Mouse (Mus musculus) megakaryocyte, embryonic 14.5 days (primary cell): ENCODE results near the gene Wdr72. TPM values are rescaled to one million over a fixed set of nuclear protein-coding genes. Genes with fewer than 3 reads are reported as not detected.

Source experiments
- H3K27me3 ChIP-seq: replicated peaks from 2 replicates; pipeline ENCODE3; 2012; ENCODE audit warnings: inconsistent platforms
- H3K36me3 ChIP-seq: replicated peaks from 2 replicates; pipeline ENCODE3; 2012; ENCODE audit warnings: low read length, inconsistent platforms, mixed read lengths
- H3K4me1 ChIP-seq: 2 replicates; pipeline ENCODE4 v1.6.1; 2012; ENCODE audit warnings: inconsistent platforms
- H3K4me3 ChIP-seq: replicated peaks from 2 replicates; pipeline ENCODE3; 2012; ENCODE audit warnings: moderate library complexity, mild to moderate bottlenecking, inconsistent platforms
- H3K9me3 ChIP-seq: 2 replicates; pipeline ENCODE4 v1.6.1; 2012; ENCODE audit warnings: inconsistent platforms
- FLI1 ChIP-seq: IDR thresholded peaks from 2 replicates; pipeline ENCODE4 v1.6.1; 2012; ENCODE audit warnings: low read length, inconsistent platforms, mixed read lengths
- GATA1 ChIP-seq: IDR thresholded peaks from 3 replicates; pipeline ENCODE4 v1.6.1; 2012; ENCODE audit warnings: mixed read lengths, low read length, inconsistent platforms, borderline replicate concordance
- polyA plus RNA-seq: library from polyadenylated mRNA; stranded (reverse); fragments of >175 nt; gene quantifications from 2 replicates; pipeline ENCODE4 v1.2.3, GENCODE M21; 2012; ENCODE audit warnings: low replicate concordance; ENCODE audit not compliant: insufficient read depth

The Wdr72 gene
- polyA plus RNA-seq, 1 experiment = not detected

GRCm38 (mm10) chr9:74134010-74134409, 23.9 kb downstream of the Wdr72 start:
- Histone ChIP-seq H3K4me3 (no peak overlapping the region), H3K36me3 (no peaks in the 10 kb centered on the region), H3K27me3 (no peaks in the 10 kb centered on the region), H3K4me1 (no peaks in the 10 kb centered on the region), H3K9me3 (0 out of 2 replicates have a peak, but pooled peaks cover 2% of the 10 kb centered on the region)
- TF ChIP-seq GATA1 = no peak
- no peak for TF ChIP-seq FLI1

DNA sequence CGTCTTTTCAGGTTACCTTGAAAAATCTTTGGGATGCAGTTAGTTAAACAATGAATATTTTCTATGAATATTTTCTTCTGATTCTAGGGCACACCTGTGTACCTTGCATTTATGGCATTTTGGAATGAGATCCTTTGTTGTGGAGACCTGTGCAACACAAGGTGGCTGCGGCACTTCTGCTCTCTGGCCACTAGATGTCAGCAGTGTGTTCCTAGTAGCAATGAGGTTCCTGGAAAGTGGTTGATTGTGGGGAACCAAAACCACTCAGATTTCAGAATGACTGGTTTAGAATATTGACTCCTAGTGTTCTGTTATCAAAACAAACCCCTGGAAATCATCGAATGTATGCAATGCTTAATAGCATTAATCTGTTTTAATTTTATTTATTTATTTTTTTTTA, 31.7 kb downstream of the Wdr72 start:
- TF ChIP-seq GATA1 = no peak
- no peaks in the 10 kb centered on the region for H3K9me3 ChIP-seq
- H3K27me3 ChIP-seq = no peaks in the 10 kb centered on the region
- no peaks in the 10 kb centered on the region for H3K4me1 ChIP-seq
- H3K36me3 ChIP-seq = no peaks in the 10 kb centered on the region
- no peak overlapping the region for H3K4me3 ChIP-seq

DNA sequence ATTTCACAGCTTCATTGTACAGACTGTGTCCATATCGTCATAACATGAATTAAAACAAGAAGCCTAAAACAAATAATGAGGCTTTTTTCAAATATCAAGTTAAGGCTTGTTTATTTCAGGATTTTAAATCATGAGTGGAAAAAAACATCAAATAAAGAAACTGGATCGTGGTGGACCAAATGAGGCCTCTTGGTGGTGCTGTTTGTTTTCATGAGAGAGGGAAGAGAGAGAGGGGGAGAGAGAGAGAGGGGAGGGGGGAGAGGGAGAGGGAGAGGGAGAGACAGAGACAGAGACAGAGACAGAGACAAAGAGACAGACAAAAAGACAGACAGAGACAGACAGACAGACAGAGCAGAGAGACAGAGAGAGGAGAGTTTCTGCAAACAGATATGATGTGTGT, 32.5 kb downstream of the Wdr72 start:
- no peaks in the 10 kb centered on the region for H3K27me3 ChIP-seq
- no peak overlapping the region for H3K4me3 ChIP-seq
- no peaks in the 10 kb centered on the region for H3K9me3 ChIP-seq
- TF ChIP-seq FLI1 (no peak), GATA1 (no peak)
- H3K4me1 ChIP-seq = no peaks in the 10 kb centered on the region
- H3K36me3 ChIP-seq = no peaks in the 10 kb centered on the region

GRCm38 (mm10) chr9:74145203-74145602, 35.0 kb downstream of the Wdr72 start:
- Histone ChIP-seq H3K36me3 (no peaks in the 10 kb centered on the region), H3K9me3 (no peaks in the 10 kb centered on the region), H3K4me1 (no peaks in the 10 kb centered on the region), H3K4me3 (no peak overlapping the region), H3K27me3 (no peaks in the 10 kb centered on the region)
- no peak for TF ChIP-seq FLI1
- no peak for TF ChIP-seq GATA1

GRCm38 (mm10) chr9:74148306-74148705, 38.1 kb downstream of the Wdr72 start:
- no peak for TF ChIP-seq FLI1
- no peak for TF ChIP-seq GATA1
- Histone ChIP-seq H3K4me3 (no peak overlapping the region), H3K9me3 (no peaks in the 10 kb centered on the region), H3K27me3 (no peaks in the 10 kb centered on the region), H3K36me3 (no peaks in the 10 kb centered on the region), H3K4me1 (no peaks in the 10 kb centered on the region)

DNA sequence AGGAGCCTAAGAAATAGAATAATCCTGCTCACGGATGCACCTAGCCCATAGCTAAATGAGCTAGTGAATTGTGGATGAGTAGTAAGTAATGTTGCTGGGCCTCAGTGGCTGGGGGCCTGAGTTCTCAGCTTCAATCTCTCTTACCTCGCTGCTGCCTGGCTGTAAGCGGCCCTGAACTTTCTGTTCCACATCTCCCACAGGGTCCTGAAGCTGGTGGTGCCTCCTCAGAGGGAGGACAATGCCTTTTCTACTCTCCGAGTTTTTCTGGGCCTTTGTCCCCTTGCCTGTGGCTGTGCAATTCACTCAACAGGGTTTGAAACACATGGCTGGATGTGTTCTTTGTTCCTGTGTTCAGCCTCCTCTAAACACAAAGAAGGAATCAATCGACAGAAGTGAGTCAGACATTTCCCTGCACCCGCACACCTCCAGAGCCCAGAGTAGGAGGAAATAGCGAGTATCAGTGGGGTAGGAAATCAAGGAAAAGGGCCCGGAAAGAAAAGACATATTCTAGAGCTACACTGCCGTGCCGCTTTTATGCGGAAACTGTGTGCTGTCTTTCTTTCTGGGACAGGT, 50.3 kb downstream of the Wdr72 start:
- no peaks in the 10 kb centered on the region for H3K4me1 ChIP-seq
- H3K27me3 ChIP-seq = no peaks in the 10 kb centered on the region
- TF ChIP-seq GATA1 (no peak), FLI1 (no peak)
- no peaks in the 10 kb centered on the region for H3K36me3 ChIP-seq
- no peak overlapping the region for H3K4me3 ChIP-seq
- peaks cover 15% of the 10 kb centered on the region for H3K9me3 ChIP-seq

DNA sequence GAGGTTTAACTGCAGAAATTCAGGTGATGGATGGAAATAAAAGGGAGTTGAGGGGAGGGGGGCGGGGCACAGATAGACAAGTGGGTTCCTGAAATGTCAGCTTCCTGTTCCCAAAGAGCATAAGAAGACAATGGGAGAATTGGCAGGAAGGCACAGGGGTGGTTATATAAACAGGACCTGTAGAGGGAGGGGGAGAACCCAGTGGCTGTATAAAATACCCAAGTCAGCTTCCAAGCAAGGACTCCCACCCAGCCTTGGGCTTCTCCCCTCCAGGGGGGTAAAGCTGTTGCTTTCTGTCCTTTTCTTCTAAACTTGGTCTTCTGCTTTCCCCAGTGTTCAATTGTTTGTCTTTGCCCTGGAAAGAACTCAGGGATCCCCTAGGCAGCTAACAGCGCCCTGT, 55.5 kb downstream of the Wdr72 start:
- TF ChIP-seq GATA1 (no peak), FLI1 (no peak)
- no peaks in the 10 kb centered on the region for H3K36me3 ChIP-seq
- H3K27me3 ChIP-seq = no peaks in the 10 kb centered on the region
- no peak overlapping the region for H3K4me3 ChIP-seq
- H3K4me1 ChIP-seq = no peaks in the 10 kb centered on the region
- peaks cover 10% of the 10 kb centered on the region for H3K9me3 ChIP-seq

DNA sequence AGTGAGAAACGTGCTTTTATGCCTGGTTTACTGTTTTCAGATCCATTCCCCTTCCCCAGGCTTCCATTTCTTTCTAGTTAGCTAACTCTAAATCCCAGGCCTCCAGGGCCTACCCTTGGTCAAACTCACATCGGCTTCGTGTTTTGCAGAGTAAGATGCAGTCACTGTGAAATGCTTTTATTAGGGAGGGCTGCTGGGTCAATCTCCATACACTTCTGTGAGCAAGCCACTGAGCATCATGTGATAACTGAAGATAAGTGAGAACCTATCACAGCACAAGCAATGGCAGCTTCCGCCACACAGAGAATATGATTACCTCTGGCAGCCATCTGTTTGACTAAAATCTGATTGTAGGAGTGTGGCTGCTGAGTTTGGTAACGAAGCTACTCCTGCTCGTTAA, 59.7 kb downstream of the Wdr72 start:
- H3K27me3 ChIP-seq = no peaks in the 10 kb centered on the region
- H3K36me3 ChIP-seq = no peaks in the 10 kb centered on the region
- H3K4me3 ChIP-seq = no peak overlapping the region
- TF ChIP-seq GATA1 = no peak
- no peak for TF ChIP-seq FLI1
- no peaks in the 10 kb centered on the region for H3K9me3 ChIP-seq
- no peaks in the 10 kb centered on the region for H3K4me1 ChIP-seq

GRCm38 (mm10) chr9:74186748-74187400, 76.7 kb downstream of the Wdr72 start:
- Histone ChIP-seq H3K27me3 (no peaks in the 10 kb centered on the region), H3K4me3 (no peak overlapping the region), H3K9me3 (no peaks in the 10 kb centered on the region), H3K4me1 (no peaks in the 10 kb centered on the region), H3K36me3 (no peaks in the 10 kb centered on the region)
- TF ChIP-seq FLI1 = no peak
- TF ChIP-seq GATA1 = no peak

- Histone ChIP-seq H3K27me3 (no peaks in the 10 kb centered on the region), H3K36me3 (no peaks in the 10 kb centered on the region), H3K9me3 (no peaks in the 10 kb centered on the region), H3K4me1 (no peaks in the 10 kb centered on the region), H3K4me3 (no peak overlapping the region)
- TF ChIP-seq FLI1 (no peak), GATA1 (no peak)
These were observed 77.4 kb downstream of the Wdr72 start for GRCm38 (mm10) chr9:74187401-74188029.
